Mouse (Mus musculus): Measurements from ENCODE around the gene Dnaja4. TPM values are rescaled to one million over a fixed set of nuclear protein-coding genes. Genes with fewer than 3 reads are reported as not detected.

Gene Dnaja4
- polyA plus RNA-seq, 1 experiment from 2014 or later: 6.3 TPM

GRCm38 (mm10) chr9:54765336-54766085 is 66.8 kb downstream of the Dnaja4 start:
- peak overlapping the region; percentile 72 for H3K4me2 ChIP-seq
- no peak overlapping the region for H3K27ac ChIP-seq (ENCODE audit: low read depth)
- peak; percentile 29; the same call in 1 of the 2 replicates for ATAC-seq (ENCODE audit: insufficient read depth)
- under 1% methylated on average over 41 of the region's 41 CpGs for WGBS
- peak overlapping the region; percentile 39 for H3K4me3 ChIP-seq (ENCODE audit: low read depth, low read length)
- peak overlapping the region; percentile 43 for H3K9ac ChIP-seq
- DNase-seq: peak; percentile 39
- H3K9me3 ChIP-seq (ENCODE audit: low read depth, low read length): no peaks in the 10 kb centered on the region
- no peak for TF ChIP-seq CTCF (IDR thresholded peaks at IDR 0.05; ENCODE audit: low read depth)
- H3K27me3 ChIP-seq (ENCODE audit: insufficient read depth, low read length): peaks cover 53% of the 10 kb centered on the region
- H3K36me3 ChIP-seq (ENCODE audit: insufficient read depth): no peaks in the 10 kb centered on the region
- no peaks in the 10 kb centered on the region for H3K4me1 ChIP-seq (ENCODE audit: insufficient read depth)

Small RNA genes lying within 50 kb of the gene (microRNA-seq; reads per million reads assigned to microRNA genes)
- not detected for gene Mir5710 (ENCODE audit: borderline number of aligned reads)

Other genes with a start within 250 kb of the Dnaja4 start
- gene Dmxl2, start 197.2 kb upstream of the Dnaja4 start, polyA plus RNA-seq (2014; fragmentation: Nextera tagmentation; extraction: Ambion mirVana): 4.3 and 4.6 TPM in 2 replicates
- not detected in 2 replicates for gene Sh2d7, start 159.9 kb upstream of the Dnaja4 start, polyA plus RNA-seq (2014; fragmentation: Nextera tagmentation; extraction: Ambion mirVana)
- 14.1 and 15.3 TPM in 2 replicates for gene Cib2, start 138.7 kb upstream of the Dnaja4 start, polyA plus RNA-seq (2014; fragmentation: Nextera tagmentation; extraction: Ambion mirVana)
- gene Idh3a, start 112.5 kb upstream of the Dnaja4 start, polyA plus RNA-seq (2014; fragmentation: Nextera tagmentation; extraction: Ambion mirVana): 106 and 112 TPM in 2 replicates
- gene Acsbg1, start 37.0 kb upstream of the Dnaja4 start, polyA plus RNA-seq (2014; fragmentation: Nextera tagmentation; extraction: Ambion mirVana): 0.31 and 0.32 TPM in 2 replicates
- 148 and 156 TPM in 2 replicates for gene Wdr61, start 35.6 kb downstream of the Dnaja4 start, polyA plus RNA-seq (2014; fragmentation: Nextera tagmentation; extraction: Ambion mirVana)
- 13.2 and 15.1 TPM in 2 replicates for gene Crabp1, start 65.9 kb downstream of the Dnaja4 start, polyA plus RNA-seq (2014; fragmentation: Nextera tagmentation; extraction: Ambion mirVana)
- gene Ireb2, start 164.9 kb downstream of the Dnaja4 start, polyA plus RNA-seq (2014; fragmentation: Nextera tagmentation; extraction: Ambion mirVana): 44.3 and 45.9 TPM in 2 replicates
- 3.9 and 4.3 TPM in 2 replicates for gene Hykk, start 218.4 kb downstream of the Dnaja4 start, polyA plus RNA-seq (2014; fragmentation: Nextera tagmentation; extraction: Ambion mirVana)

Data from lung, embryonic 14.5 days (tissue).